Mouse (Mus musculus): ENCODE data around the gene Sdk1.

Sdk1 gene

DNA sequence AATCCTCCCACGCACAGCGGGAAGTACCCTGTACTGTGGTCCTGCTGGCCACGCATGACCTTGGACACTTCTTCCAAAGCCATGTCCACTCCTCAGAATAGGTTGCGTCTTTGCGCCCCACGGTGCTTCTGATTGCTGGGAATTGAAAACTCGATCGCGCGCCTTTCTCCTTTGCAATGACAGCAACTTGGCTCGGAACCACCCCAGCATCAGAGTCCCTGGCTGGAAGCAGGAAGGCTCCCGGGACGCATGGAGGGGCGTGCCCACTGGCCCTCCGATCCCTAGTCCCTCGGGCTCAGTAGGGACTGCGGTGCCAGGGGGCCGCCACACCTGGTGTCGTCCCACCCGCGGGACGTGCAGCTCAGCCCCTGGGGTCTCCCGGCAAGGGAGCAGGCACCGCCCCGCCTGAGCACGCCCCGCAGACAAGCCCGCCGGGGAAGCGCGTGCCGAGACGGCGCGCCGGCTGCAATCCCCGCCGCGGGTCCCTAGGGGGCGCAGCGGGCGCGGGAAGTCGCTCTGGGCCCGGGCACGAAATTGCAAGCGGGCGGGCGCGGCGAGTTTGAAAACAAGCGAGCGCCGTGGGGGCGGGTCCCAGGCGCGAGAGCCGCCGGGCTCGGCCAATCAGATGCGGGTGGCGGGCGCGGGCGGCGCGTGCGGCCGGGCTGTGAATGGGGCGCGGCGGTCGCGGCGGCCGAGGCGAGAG lies at the start of gene Sdk1:
Gene Sdk1 (plus strand): TSS at position 650 of the 703 bp plus-strand sequence.
- DNase-seq (ENCODE audit: low read depth, low spot score) = peak; percentile 96

DNA sequence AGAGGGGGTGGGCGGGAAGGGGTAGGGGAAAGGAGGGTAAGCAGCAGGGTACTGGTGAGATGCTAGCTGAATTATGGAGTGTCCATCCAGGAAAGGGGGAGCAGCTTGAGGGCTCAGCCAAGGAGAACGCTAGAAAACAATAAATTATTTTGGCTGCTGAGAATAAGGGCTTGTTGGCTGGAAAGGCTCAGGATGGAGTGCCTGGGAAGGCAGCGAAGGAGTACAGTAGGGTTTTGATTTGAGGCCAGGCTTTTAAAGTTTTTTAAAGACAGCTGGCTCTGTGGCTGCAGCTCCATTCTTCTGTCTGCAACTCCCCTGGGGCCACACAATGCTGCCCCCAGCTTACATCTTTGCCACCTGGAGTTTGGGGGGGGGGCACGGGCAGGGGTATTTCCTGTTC lies 44.0 kb upstream of the Sdk1 start:
- no peak for DNase-seq (ENCODE audit: low read depth, low spot score)

DNA sequence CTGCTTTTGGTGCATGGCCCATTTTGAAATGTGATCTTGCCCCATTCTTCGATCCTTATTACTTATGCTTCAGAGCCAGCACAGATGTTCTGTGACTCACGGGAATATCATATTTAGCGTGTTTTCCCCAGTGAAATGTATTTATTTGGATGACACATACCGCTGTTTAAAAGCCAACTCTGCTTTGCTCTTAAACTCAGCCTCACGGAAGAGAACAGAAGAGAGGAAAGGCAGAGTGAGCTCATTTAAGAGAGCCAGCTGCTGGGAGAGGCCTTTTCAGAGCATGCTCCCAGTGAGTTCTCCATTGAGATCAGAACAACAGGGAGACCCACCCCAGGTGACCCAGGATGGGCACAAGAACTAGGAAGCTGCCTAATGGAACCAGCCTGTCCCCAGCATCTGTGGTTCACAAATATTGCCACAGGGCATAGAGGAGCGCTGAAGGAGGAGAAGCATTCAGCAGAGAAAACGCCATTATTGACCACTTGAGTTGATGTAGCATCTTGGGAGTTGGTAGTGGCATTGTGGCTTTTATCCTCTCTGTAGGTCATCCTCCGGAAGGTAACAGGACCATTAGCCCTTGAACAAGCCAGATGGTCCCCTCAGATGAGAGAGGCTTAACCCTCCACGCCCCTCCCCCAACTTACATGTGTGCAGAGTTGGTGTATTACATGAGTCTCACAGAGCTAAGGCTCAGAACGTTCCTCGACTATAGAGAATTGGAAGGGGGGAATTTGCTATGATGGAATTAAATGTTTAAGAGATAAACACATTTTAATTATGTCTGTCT lies 38.8 kb upstream of the Sdk1 start:
- no peak for DNase-seq (ENCODE audit: low read depth, low spot score)

DNA sequence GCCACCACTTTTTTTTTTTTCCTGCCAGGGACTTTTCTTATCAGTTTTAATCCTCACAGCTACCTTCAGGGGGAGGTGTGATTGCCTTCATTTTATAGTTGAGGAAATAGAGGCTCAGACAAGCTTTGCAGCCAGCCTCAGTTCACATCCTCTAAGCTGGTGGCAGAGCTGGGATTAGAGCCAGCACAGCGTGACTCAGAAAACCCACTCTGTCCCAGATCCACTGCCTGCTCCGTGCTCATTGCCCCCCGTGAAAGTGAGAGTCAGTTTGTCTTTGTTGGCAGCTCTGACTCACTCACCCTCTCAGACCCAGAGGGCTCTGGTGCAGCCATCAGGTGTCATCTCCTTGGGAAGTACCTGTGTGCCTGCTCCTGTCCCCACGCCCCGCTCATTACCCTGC lies 34.2 kb upstream of the Sdk1 start:
- DNase-seq (ENCODE audit: low read depth, low spot score) = no peak

DNA sequence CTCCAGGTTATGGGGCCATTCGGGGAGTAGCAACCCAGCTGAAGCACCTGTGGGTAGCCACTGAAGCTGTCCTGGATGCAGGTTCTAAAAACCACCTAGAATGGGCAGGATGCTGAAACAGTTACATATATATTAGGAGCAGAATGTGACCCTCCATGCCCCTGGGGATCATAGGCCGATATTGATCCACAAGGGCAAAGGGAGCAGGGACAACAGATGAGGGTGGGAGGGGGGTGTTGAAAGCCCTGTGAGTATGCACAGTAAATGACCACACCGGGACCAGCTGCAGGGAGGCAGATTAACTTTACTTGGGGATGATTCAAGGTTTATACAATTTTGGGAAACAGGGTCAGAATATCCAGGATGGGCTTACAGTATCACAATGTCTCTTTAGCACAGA lies 16.0 kb upstream of the Sdk1 start:
- DNase-seq (ENCODE audit: low read depth, low spot score) = no peak

DNA sequence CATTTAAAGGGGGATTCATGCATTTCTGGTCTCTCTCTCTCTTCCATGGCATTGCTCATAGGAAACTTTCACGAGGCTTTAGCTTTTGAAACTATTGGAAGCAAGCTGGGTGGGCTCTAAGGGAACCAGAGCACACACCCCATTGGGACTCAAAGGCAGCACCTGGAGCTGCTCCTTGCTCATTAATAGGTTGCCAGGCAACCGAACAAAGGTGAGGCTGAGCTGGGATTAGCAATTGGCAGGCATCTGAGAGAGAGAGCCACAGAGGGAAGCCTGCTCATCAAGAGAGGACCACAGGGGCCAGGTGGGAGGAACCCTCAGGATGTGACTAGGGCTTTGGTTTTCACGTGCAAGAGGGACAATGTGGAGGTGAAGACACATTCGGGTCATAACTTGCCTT lies 7.0 kb upstream of the Sdk1 start:
- DNase-seq (ENCODE audit: low read depth, low spot score) = no peak

- DNase-seq (ENCODE audit: low read depth, low spot score) = no peak
Observed at GRCm38 (mm10) chr5:141239401-141239800, 1.9 kb upstream of the Sdk1 start.

DNA sequence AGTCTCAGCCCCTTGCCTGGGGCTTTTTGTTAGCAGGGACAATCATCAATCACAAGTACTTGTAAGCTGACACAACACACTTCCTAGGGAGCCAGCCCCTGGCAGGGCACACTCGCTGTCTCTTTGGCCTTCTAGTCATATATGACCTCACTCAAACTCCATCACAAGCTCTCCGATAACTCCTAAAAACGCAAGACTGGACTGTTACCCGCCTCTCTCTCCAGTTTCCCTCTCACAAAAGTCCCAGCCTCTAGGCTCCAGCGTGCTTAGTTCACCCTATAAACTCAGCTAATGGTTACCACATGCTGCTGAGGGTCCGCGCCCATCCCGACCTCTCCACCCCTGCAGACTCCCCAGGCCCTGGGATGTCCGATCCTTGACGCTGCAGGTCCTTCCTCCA lies 849 bp upstream of the Sdk1 start:
- peak; percentile 70 for DNase-seq (ENCODE audit: low read depth, low spot score)

- DNase-seq (ENCODE audit: low read depth, low spot score) = no peak
Observed at GRCm38 (mm10) chr5:141241645-141242284, 475 bp downstream of the Sdk1 start.

DNA sequence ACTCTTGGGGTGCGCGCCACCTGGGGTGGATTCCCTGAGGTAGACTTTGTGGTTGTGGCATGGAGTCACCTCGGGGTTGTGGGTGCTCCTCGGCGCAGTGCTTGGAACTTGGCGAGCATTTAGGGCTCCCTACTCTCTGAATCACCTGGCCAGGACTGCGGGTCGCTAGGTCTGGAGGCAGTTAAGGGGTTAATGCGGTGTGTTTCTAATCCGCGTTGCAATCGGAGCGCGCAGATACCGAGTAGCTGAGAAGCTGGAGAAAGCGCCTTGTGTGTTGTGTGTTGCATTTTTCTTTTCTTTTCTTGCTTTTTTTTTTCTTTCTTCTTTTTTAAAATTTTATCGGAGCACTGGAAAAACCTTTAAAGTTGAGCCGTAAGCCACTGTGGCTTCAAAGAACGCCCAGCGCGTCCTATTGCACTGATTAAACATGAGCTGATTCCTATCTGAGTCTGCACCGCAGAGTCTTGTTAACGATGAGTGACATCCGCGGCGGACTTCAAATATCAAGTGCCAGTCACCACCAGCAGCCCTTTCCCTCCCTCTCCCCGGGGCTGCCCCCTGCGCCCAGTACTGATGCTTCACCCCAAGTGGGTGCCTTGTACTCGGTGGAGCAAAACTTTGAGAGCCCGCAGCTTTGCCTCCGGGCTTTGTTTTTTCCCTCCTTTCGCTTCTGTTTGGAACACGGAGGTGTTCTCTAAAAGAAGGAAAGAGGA lies 2.1 kb downstream of the Sdk1 start:
- DNase-seq (ENCODE audit: low read depth, low spot score) = peak; percentile 25

DNA sequence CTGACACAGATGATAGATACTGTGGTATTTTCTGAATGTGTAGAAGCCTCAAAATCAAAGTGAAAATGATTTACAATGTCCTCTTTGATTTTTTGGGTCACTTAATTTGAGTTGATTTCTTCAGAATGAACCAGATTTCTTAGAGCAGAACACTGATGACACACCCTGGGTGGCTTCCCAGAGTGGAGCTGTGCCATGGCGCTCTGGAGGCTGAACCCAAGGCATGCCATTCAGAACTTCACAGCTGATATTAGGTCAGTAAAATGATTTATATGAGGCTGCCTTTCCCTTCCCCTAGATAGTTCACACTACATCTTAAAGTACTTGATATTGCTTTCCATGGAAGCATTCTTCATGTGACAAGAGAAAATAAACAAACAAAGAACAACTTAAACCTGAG lies 23.0 kb downstream of the Sdk1 start:
- no peak for DNase-seq (ENCODE audit: low read depth, low spot score)

DNA sequence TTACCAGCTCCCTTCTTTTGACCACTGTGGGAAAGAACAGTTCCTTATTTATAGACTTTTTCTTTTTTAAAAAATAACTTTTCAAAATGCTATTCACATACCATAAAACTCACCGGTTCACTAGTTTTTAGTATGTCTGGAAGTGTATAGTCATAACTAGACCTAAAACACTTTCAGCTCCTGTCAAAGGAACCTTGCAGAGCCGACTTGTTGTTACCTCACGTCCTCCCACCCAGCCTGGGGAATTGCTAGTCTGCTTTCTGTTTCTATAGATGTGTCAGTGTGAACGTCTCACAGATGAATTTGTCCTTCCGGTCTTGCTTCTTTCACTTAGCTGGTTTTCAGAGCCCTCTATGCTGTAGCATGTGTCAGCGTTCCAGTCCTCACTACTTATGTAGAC lies 35.8 kb downstream of the Sdk1 start:
- DNase-seq (ENCODE audit: low read depth, low spot score) = no peak

- no peak for DNase-seq (ENCODE audit: low read depth, low spot score)
Observed at GRCm38 (mm10) chr5:141281751-141282150, 40.5 kb downstream of the Sdk1 start.

GRCm38 (mm10) chr5:141289611-141290010 lies 48.3 kb downstream of the Sdk1 start:
- no peak for DNase-seq (ENCODE audit: low read depth, low spot score)

- DNase-seq (ENCODE audit: low read depth, low spot score) = no peak
Observed at GRCm38 (mm10) chr5:141295240-141295639, 54.0 kb downstream of the Sdk1 start.

DNA sequence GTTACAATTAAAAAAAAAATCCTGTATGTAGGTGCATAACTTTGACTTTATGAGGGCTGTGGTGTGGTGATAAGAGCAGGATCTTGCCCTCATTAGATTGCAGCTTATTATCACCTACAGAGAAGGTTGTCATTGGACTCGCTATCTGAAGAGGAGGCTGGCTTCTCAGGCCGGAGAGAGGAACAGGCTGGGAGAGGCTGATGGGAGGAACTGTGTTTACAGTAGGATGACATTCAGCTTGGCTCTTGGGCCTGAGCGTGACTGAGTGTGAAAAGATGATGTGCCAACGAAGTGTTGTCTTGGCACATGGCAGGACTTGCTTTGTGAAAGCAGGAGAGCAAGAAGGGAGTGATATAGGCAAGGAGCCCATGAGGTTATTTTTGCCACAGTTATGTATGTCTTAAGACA lies 61.0 kb downstream of the Sdk1 start:
- no peak for DNase-seq (ENCODE audit: low read depth, low spot score)

- peak; percentile 3 for DNase-seq (ENCODE audit: low read depth, low spot score)
Observed at GRCm38 (mm10) chr5:141303746-141304145, 62.5 kb downstream of the Sdk1 start.

DNA sequence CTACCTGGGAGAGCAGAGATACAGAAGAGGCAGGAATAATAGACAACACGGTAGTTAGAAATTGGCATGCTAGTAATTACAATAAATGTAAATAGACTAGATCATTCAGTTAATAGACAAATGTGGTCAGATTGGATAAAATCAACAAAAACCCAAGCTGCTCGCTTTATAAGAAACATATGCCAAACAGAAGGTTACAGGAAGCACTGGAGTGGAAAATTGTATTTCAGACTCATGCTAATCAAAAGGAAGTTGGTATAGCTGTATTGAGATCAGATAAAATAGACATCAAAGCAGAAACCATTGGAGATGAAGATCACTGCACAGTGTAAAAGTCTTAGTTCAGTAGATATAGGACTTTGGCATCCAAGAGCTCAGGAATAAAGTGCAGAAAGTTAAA lies 63.4 kb downstream of the Sdk1 start:
- DNase-seq (ENCODE audit: low read depth, low spot score) = no peak

DNA sequence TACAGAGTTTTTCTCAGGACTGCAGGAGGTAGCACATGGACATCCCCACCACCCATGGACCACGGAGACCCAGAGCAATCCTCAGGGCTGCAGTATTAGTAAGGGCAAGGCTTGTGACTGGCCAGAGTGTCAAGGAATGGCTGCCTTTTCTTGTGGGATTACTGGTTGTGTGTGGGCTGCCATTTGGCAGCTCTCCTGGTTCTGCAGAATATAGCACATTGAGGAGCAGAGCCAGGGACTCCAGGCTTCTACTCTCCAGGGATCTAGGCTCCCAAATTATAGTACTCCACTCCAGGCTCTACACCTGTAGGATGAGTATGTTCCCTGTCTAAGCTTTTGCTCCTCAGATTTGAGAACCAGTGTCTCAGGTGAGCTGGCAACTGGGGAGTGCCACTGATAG lies 69.4 kb downstream of the Sdk1 start:
- no peak for DNase-seq (ENCODE audit: low read depth, low spot score)

- DNase-seq (ENCODE audit: low read depth, low spot score) = no peak
Observed at GRCm38 (mm10) chr5:141311801-141312200, 70.5 kb downstream of the Sdk1 start.

DNA sequence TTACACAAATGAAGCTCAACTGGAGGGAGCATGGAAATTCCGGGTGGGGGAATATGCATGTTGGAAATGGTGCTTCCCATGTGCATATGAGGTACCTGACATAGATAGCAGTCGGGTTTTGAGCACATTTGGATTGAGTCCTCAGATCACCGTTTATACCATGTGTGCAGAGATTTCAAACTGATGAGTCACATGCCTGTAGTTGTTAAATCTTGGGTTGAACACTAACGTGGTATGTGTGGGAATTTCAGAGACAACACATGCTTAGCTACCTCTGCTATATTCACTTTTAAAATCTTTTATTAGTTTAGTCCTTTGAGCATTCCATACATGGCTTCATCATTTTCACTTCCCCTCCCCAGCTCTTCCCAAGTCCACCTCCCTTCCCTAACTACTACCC lies 71.0 kb downstream of the Sdk1 start:
- no peak for DNase-seq (ENCODE audit: low read depth, low spot score)

DNA sequence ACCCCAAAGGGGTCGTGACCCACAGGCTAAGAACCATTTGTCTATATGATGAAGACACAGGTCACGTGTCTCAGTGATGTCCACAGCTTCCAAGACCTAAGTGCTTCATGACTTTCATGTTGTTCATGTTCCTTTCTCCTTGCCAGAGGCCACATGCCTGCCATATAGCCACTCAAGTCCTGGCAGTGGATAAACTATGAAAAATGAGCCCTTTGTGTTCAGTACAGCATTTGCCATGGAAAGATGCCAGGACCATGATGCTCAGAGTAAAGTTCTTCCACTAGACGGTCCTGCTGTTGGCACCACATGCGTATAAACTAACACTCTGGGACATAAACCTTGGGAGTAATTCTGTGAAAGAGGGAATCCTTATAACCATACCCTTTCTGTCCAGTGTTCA lies 75.8 kb downstream of the Sdk1 start:
- DNase-seq (ENCODE audit: low read depth, low spot score) = no peak
